Mouse (Mus musculus): ENCODE data around the gene Ccdc8.
A peak's percentile ranks its signal among the peaks of the same experiment; 100 is the strongest.

Ccdc8 gene

GRCm38 (mm10) chr7:16978173-16978572 lies 14.3 kb upstream of the Ccdc8 start:
- no peak for DNase-seq

DNA sequence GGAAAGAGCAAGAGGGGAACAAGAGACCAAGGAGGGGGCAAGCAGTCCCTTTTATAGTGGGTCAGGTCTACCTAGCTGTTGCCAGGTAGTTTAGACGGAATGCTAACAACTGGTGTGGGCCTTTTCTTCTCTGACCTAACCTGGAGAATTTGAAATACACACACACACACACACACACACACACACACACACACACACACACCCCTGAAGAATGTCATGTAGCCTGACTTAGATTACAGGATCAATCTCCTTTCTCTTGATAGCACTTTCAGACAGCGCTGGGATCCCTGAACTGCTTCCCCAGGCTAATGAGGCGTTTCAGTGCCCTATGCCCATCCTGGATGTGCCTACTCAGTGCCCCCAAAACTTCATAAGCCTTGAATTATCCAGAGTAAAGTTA lies 13.9 kb upstream of the Ccdc8 start:
- no peak for DNase-seq

DNA sequence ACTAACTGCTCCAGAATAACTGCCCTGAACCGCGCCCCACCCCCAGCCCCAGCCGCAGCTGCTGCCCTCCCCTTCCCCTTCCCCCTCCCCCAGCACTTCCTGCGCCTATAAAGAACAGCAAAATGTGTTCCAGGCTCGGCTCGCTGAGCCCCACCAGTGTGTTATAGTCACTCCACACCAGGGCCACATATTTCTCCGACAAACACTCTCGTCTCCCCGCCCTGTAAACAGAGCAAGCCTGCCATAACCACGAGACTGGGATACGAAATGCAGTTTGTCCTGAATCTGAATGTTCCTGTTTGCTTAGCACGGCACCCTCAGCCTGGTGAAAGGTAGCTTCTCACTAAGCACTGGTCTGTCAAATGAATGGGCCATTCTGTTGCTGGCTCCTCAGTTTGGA lies 12.2 kb upstream of the Ccdc8 start:
- DNase-seq: peak; percentile 75

GRCm38 (mm10) chr7:16982859-16983568 lies 9.5 kb upstream of the Ccdc8 start, which contains the start of gene Gm42372:
Gene Gm42372 (plus strand): TSS chr7:16983086.
- DNase-seq: peak; percentile 94

GRCm38 (mm10) chr7:16987541-16988149 lies 4.9 kb upstream of the Ccdc8 start:
- DNase-seq: no peak

DNA sequence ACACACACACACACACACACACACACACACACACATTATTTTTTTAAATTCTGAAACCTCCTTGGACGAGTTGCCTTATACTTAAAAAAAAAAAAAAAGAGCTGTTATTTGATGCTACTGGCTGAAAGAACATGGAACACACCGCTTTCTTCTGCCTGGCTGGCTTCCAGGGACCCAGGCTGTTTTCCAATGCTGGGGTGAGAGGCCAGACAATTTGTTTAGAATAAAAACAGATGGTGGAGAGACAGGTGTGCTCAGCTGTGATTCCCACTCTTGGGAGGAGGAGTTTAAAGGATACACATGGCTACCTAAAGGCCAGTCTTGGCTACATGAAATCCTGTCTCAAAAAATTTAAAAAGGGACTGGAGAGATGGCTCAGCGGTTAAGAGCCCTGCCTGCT lies 4.1 kb upstream of the Ccdc8 start:
- DNase-seq: peak; percentile 54

GRCm38 (mm10) chr7:16990006-16990744 lies 2.3 kb upstream of the Ccdc8 start:
- peak; percentile 53 for DNase-seq

GRCm38 (mm10) chr7:16991681-16992450 lies 642 bp upstream of the Ccdc8 start:
- DNase-seq: peak; percentile 90

GRCm38 (mm10) chr7:16993651-16994399 lies 1.3 kb downstream of the Ccdc8 start:
- peak; percentile 92 for DNase-seq

DNA sequence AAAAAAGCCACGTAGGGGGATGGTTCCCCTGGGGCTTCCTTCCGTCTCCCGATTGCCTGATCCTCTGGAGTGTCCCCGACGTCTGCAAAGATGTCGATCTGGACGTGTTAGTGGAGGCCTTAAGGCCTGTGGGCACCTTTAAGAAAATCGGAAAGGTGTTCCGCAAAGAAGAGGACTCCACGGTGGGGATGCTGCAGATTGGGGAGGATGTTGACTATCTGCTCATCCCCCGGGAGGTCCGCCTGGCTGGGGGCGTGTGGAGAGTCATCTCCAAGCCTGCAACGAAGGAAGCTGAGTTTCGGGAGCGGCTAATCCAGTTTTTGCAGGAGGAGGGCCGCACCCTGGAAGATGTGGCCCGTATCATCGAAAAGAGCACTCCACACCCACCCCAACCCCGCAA lies 1.9 kb downstream of the Ccdc8 start:
- DNase-seq: peak; percentile 44

GRCm38 (mm10) chr7:16995345-16995744 lies 2.8 kb downstream of the Ccdc8 start:
- DNase-seq: no peak

DNA sequence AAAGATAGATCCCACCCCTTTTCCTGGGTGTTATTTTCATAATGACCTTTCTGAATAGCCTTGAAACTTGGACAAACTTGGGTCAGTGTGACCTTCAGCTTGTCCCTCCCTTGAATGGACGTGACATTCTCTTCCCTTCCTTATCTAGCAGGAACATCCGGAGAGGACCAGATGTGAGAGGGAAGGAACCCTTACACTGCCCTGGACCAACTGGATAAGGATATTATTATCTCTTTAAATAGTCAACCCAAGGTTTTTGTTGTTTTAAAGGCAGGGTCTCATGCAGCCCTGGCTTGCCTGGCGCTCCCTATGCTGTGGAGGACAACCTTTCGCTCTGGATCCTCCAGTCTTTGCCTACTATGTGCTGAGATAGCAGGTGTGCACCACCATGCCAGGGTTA lies 6.7 kb downstream of the Ccdc8 start:
- no peak for DNase-seq

DNA sequence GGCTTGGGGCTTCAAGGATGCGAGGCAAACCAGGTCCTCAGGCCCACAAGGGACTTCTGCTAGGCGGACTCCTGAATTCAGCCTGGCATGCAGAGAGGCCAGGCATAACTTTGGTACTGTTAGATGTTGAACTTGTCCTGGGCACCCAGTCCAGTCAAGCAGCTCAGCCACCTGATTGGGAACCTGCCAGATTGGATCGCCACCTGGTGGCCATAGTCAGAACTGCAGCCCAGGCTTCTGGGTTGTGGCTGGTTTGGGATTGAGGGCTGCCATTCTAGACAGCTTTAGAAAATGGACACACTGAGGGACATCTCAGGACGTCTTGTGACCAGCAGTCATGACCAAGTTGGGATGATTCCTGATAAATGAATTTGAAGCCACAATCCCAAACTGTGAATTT lies 7.1 kb downstream of the Ccdc8 start:
- peak; percentile 85 for DNase-seq

DNA sequence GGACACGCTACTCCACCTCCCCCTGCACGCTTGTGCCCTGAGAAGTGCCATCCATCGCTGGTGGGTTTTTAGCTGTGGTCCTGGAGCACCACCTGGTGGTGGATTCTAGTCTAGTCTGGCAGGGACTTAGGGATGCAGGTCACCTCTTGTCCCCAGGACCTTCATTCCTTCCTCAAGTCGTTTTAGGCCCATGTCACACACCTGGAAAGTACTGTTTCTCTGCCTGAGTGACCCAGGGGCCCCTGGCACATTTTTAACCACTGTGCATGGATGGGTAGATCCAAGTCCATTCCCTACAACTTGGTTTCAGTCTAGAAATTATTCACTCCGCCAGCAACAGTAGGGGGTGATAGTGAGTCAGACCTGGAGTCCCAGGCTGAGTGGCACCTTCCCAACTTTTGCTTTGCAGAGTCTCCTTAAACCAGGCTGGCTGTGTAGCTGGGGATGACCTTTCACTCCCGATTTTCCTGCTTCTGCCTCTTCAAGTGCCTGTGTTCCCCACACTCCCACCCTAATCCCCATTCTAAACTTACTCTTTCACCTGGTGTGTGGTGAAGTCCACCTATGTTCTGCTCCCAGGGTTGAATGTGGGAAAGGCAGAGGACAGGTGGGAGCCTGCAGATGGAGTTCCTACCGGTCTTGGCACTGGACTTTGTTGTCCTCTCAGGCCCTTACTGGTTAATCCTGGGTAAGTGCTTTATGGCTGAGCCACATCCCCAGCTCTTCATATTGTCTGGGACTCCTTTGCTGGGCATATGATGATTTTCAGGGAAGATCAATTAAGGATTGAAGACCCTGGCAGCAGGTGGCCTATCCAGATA lies 10.1 kb downstream of the Ccdc8 start:
- peak; percentile 87 for DNase-seq

DNA sequence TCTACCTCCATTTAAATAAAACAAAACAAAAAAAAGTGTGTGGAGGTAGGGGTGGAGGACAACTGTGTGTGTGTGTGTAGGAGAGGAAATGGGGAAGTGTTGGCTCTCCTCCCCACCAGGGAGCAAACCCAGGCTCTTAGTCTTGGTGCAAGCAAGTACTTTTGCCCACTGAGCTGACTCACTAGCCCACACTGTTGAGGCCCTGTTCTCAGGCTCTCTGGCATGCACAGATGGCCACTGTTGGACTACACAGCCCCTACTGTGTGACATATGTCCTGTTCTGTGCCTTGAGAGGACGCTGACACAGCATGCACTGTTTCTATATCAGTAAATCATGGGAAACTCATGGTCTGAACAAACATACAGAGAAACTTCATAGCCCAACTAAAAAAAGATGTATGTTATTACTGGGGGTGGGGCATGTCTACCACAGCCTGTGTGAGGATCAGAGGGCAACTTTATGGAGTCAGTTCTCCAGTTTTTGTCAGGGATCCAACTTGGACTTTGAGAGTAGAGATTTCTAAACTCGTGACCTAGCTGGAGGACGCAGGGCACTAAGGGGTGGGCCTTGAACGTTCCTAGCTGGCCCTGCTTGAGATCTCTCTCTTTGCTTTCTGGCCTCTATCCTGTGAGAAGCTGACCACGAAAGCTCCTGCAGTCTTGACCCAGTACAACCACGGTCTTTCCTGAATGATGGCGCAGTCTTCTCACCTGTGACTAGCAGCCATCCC lies 10.9 kb downstream of the Ccdc8 start:
- DNase-seq: no peak

DNA sequence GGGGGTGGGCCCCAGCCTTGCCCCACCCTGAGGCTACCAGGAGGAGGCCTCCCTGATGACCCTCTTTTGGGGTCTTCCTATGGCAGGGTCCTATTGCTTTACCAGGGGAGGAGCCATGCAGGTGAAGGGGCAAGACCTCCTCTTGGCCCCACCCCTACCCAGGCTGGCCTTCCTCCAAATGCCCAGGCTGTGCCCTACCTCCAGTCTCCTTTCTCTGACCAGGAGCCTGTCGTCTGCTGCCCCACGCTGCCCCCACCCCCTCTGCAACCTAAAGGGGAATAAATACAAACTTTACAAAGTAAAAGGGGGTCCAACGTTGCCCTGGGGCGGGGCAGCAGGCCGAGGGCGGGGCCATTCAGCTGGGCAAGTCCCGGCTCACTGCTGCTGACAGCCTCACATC lies 12.2 kb downstream of the Ccdc8 start:
- no peak for DNase-seq

GRCm38 (mm10) chr7:17007300-17007699 lies 14.8 kb downstream of the Ccdc8 start:
- DNase-seq: no peak

DNA sequence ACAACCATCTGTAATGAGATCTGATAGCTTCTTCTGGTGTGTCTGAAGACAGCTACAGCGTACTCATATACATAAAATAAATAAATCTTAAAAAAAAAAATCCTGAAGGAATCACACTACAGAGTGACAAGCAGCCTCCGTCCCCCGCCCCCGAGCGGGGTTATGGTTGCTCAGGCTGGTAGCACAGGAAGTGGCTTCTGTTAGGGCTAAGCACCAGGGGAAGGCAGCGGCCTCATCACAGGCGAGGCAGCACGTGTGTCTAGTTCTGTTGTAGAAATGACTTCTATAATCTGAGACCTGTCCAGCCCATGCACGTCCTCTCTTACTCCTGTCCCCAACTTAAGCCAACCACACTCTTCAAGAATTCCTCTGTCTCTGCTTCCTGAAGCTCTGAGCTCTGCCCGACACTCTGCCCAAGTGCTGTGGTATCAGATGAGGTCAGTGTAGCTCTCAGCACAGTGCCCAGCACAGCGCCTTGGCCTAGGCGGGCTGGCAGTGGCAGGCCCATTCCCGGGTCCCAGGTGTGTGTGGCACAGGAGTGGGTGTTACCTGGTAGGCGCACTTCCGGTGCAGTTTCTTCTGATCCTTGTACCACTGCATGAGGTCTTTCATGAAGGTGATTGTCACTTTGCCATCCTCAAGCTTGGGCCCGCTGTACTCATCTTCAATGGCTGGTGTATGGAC lies 17.0 kb downstream of the Ccdc8 start:
- no peak for DNase-seq

DNA sequence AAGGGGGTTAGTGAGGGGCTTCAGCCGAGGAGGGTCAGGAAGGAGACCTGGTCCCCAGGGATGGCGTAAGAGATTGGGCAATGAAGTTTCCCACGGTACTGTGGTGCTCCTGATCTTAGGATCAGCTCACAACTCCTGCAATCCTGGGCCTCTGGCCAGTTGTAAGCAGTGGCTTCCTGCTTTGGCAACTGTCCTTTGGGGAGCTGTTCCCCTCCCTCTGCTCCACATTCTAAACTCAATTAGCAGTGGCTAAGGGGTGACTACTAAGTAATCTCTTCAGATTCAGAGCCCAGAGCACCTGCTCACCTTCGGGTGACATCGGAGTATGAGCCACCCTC lies 17.5 kb downstream of the Ccdc8 start:
- DNase-seq: no peak

DNA sequence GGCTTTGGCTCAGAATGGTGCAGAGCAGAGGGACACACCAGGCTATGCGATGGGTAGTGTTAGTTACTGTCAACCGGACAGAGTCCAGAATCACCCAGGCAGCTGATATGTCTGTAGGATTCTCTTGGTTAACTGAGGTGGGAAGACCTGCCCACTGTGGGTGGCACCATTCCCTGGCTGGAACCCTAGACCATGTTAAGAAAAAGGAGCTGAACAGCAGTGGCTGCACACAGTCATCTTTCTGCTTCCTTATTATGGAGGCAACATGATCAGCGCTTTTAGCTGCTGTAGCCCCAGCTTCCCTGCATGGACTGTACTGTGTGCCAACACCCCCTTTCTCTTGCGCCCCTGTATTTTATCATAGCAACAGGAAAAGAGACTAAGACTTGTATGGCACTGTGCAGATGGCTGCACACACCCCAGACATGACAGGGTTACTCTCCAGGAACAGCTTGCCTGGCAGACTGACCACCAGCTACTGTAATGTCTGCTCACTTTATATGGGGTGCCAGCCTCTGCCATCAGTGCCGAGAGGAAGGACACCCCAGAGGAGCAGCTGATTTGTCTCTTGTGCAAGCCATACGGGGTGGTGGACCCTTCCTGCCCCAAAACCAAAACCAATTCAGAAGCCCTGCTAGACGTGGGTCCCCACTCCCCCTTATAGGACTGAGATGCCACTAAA lies 19.5 kb downstream of the Ccdc8 start:
- DNase-seq: no peak
